Mouse (Mus musculus) embryonic facial prominence, embryonic 11.5 days (tissue): ENCODE data around the gene Rprml. TPM values are rescaled to one million over a fixed set of nuclear protein-coding genes. Genes with fewer than 3 reads are reported as not detected.

Experiments
- ATAC-seq: fragments of 200-750 bp; cut with Nextera tagmentation; replicated peaks from 2 replicates; pipeline ENCODE4 v1.8.0; 2017; ENCODE audit warnings: low read depth; ENCODE audit not compliant: insufficient number of reproducible peaks, low FRiP score, low TSS enrichment
- DNase-seq: peaks from one replicate; pipeline ENCODE4 v3.0.0-alpha.2; 2015; ENCODE audit warnings: low spot score
- H3K27ac ChIP-seq: fragments of 300-500 bp; sonication (generic); replicated peaks from 2 replicates; pipeline ENCODE4 v1.5.1; 2014; ENCODE audit warnings: mild to moderate bottlenecking, low read depth, low read length, control low read depth
- H3K27me3 ChIP-seq: fragments of 300-500 bp; sonication (generic); 2 replicates; pipeline ENCODE4 v1.6.1; 2014; ENCODE audit warnings: mild to moderate bottlenecking, low read length, moderate library complexity, mixed read lengths; ENCODE audit not compliant: control insufficient read depth, insufficient read depth
- H3K36me3 ChIP-seq: fragments of 300-500 bp; sonication (generic); replicated peaks from 2 replicates; pipeline ENCODE4 v1.6.1; 2014; ENCODE audit warnings: low read depth, mild to moderate bottlenecking, low read length, moderate library complexity, mixed read lengths; ENCODE audit not compliant: control insufficient read depth, insufficient read depth
- H3K4me1 ChIP-seq: fragments of 300-500 bp; sonication (generic); 2 replicates; pipeline ENCODE4 v1.6.1; 2014; ENCODE audit warnings: low read length, mixed read lengths; ENCODE audit not compliant: control insufficient read depth, insufficient read depth
- H3K4me2 ChIP-seq: fragments of 300-500 bp; sonication (generic); 2 replicates; pipeline ENCODE4 v1.6.1; 2014; ENCODE audit warnings: low read depth, mild to moderate bottlenecking, control low read depth, low read length, moderate library complexity
- H3K4me3 ChIP-seq: fragments of 300-500 bp; sonication (generic); 2 replicates; pipeline ENCODE4 v1.5.1; 2014; ENCODE audit warnings: low read depth, low read length, control low read depth
- H3K9ac ChIP-seq: fragments of 300-500 bp; sonication (generic); replicated peaks from 2 replicates; pipeline ENCODE4 v1.6.1; 2014; ENCODE audit warnings: mild to moderate bottlenecking, control low read depth, low read length
- H3K9me3 ChIP-seq: fragments of 300-500 bp; sonication (generic); replicated peaks from 2 replicates; pipeline ENCODE4 v1.6.1; 2016; ENCODE audit warnings: mild to moderate bottlenecking, low read length, inconsistent platforms, mixed read lengths; ENCODE audit not compliant: control insufficient read depth
- WGBS: fragments of 180-500 bp; shearing (Covaris S2); extraction: QIAGEN DNeasy Blood & Tissue Kit; methylation state at CpG from one replicate; pipeline ENCODE4 v1.1.7; 2014; 5-methylcytosine and 5-hydroxymethylcytosine counted together
- polyA plus RNA-seq: library from polyadenylated mRNA; unstranded; fragments of >200 nt; fragmentation: Nextera tagmentation; extraction: Ambion mirVana; gene quantifications from 2 replicates; pipeline ENCODE4 v1.2.1, GENCODE M21; 2014

Gene Rprml
- polyA plus RNA-seq, 1 experiment from 2014 or later, result 0.35 TPM

DNA sequence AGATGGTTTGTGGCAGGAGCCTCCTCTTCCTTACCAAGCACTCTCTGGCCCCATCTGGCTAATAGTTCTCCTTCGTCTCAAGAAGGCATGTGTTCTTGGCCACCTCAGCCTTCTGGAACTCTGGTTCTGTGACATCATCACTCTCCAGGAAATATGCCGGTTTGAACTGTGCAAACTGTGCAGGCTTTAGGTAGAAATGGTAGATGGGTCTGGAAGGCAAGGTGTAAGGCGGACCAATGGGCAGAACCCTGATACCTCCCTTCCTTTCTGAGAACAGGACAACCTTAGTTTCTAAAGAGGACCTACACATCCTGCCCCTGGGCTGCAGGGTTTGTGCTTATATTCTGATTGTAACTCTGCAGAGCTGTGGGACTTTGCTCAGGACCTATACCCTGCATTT is 10.6 kb upstream of the Rprml start, which contains the start of gene Lyzl6:
TSS of gene Lyzl6 (minus strand) at position 101 of the 400 bp plus-strand sequence.
- ATAC-seq, result no peak
- no peak for DNase-seq
- 82% methylated on average over 3 of the region's 3 CpGs for WGBS
- Histone ChIP-seq H3K36me3 (no peaks in the 10 kb centered on the region), H3K4me1 (no peaks in the 10 kb centered on the region), H3K9ac (no peak within 1 kb of the TSS), H3K9me3 (no peaks in the 10 kb centered on the region), H3K27me3 (no peaks in the 10 kb centered on the region; the same call in 1 of the 2 replicates), H3K4me3 (no peak within 1 kb of the TSS), H3K27ac (no peak within 1 kb of the TSS), H3K4me2 (no peak within 1 kb of the TSS)

DNA sequence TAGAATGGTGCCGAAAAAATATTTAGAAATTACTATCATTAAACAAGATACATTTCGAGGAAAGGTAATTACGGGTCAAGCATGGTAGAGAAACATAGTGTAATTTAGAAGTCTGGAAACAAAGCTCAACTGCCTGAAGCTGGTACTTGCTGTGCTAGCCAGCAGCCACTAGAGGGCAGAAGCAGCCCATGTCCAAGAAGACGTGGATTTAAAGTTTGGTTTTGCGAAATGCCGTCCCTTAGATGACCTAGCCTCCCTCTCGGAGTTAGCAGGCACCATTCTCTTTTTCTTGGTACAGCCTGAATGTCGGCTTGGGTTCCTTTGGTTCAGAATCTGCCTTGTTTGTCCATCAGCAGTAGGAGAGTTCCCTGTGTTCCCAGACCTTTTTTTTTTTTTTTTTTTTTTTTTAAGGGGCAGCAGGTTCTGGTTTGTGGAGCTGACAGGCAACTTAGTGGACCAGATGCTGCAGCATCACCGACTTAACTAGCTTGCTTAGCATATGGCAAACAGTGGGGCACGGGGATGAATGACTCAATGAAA is 9.9 kb upstream of the Rprml start:
- WGBS, result 5% methylated on average over 10 of the region's 10 CpGs
- H3K4me2 ChIP-seq, result no peak overlapping the region

DNA sequence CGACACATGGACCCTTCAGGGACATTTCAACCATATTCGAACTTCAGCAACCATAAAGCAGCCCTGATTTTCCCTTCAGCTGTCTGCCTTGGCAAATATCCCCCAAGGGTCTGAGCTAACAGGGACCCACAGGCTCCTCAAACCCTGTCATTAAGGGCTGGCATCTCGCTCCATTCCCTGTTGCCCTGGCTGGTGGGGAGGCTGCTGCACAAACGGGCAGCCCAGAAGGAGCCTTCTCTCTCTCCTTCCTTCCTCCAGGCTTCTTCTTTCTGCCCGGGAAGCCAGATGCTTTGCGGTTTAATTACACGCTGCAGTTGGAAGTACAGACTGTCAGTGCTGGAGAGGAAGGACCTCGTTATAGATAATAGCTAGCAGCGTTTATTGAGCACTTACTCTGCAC is 6.2 kb upstream of the Rprml start:
- no peaks in the 10 kb centered on the region for H3K36me3 ChIP-seq
- no peak for DNase-seq
- no peak overlapping the region for H3K4me3 ChIP-seq
- 52% methylated on average over 9 of the region's 9 CpGs for WGBS
- peaks cover 2% of the 10 kb centered on the region for H3K4me1 ChIP-seq
- no peak overlapping the region for H3K4me2 ChIP-seq
- H3K27me3 ChIP-seq, result peaks cover 9% of the 10 kb centered on the region
- H3K9me3 ChIP-seq, result no peaks in the 10 kb centered on the region
- no peak for ATAC-seq
- no peak overlapping the region for H3K9ac ChIP-seq
- H3K27ac ChIP-seq, result no peak overlapping the region

More for the DNA sequence above, 9.9 kb upstream of the Rprml start:
- Histone ChIP-seq H3K9me3 (no peaks in the 10 kb centered on the region), H3K27me3 (no peaks in the 10 kb centered on the region; the same call in 1 of the 2 replicates), H3K36me3 (no peaks in the 10 kb centered on the region), H3K9ac (no peak overlapping the region), H3K27ac (no peak overlapping the region), H3K4me3 (no peak overlapping the region), H3K4me1 (no peaks in the 10 kb centered on the region)
- ATAC-seq (no peak), DNase-seq (peak; percentile 81)

DNA sequence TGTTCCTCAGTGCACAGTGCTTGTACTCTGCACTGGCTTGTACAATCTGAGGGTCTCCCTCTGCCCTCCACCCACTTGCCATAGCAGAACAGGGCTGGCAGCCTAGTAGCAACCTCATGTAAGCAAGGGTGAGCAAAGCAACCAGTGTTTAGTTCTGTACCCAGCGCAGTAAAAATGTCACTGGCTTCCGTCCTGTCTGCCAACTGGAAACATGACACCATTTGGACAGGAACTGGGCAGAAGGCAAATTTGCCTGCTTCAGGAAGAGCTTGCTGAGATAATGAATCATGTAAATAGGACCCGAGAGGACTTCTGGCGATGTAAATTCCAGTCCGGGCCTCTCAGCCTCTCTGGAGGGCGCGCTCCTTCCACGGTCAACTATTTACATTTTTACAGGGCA is 3.6 kb upstream of the Rprml start:
- no peak overlapping the region for H3K4me3 ChIP-seq
- H3K4me2 ChIP-seq, result no peak overlapping the region
- ATAC-seq (no peak), DNase-seq (no peak)
- peaks cover 9% of the 10 kb centered on the region for H3K4me1 ChIP-seq
- no peak overlapping the region for H3K9ac ChIP-seq
- no peaks in the 10 kb centered on the region for H3K36me3 ChIP-seq
- H3K9me3 ChIP-seq, result no peaks in the 10 kb centered on the region
- H3K27me3 ChIP-seq, result peaks cover 26% of the 10 kb centered on the region
- 57% methylated on average over 8 of the region's 8 CpGs for WGBS
- H3K27ac ChIP-seq, result no peak overlapping the region

DNA sequence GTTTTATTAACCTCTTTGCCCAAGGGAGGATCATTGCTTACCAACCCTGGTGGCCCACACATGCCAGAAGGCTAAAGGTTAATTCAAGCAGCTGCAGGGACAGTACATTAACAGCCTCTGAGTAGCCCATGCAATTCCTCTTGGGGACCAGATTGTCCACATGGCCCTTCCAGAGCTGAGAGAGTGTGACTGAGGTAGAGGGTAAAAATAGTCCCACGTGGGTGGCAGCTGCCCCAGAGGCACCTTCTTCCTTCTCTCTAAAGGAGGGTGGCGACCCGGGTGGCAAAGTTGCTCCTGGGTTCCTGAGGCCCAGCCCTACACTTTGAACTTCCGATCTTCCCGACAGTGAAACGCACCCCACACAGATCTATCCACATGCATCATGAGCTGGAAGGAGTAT is 3.1 kb upstream of the Rprml start:
- Histone ChIP-seq H3K36me3 (no peaks in the 10 kb centered on the region), H3K27ac (no peak overlapping the region), H3K4me3 (no peak overlapping the region), H3K4me1 (peaks cover 9% of the 10 kb centered on the region), H3K9me3 (no peaks in the 10 kb centered on the region), H3K9ac (no peak overlapping the region), H3K27me3 (peaks cover 31% of the 10 kb centered on the region), H3K4me2 (no peak overlapping the region)
- ATAC-seq, result no peak
- no peak for DNase-seq
- WGBS, result 66% methylated on average over 6 of the region's 6 CpGs

DNA sequence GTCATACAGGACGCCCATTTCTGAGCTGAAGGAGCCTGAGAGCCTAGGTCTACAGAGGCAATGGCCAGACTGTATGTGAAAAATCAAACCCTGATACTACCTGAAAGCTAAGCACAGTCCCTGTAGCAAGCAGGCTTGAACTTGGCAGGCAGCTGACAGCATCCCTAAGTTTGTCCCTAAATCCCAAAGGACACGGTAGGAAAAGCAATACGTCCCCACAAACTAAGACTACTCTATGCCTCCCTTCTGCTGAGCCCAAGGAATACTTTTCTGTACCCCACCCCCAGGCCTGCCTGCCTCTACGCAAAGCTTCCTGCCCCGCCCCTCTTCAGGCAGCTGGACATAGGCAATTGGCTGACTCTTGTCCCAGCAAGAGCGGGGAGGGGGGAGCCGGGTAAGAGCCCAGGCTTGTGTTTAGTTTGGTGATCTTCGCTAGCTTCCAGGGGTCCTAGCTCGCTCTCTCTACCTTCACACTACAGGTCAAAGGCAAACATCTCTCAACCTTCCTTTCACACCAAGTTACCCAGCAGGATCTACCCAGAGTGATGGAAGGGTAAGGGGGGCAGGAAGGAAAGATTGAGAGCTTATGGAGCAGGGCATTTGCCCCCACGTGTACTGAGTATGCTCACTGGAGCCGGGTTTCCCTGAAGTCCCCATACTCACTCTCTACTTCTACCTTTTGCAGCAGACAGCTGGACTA is 1.3 kb upstream of the Rprml start:
- DNase-seq (peak; percentile 46), ATAC-seq (no peak; the same call in 1 of the 2 replicates)
- H3K4me3 ChIP-seq, result no peak overlapping the region
- WGBS, result 9% methylated on average over 11 of the region's 11 CpGs
- no peak overlapping the region for H3K9ac ChIP-seq
- H3K9me3 ChIP-seq, result no peaks in the 10 kb centered on the region
- H3K4me2 ChIP-seq, result no peak overlapping the region
- H3K27ac ChIP-seq, result no peak overlapping the region
- H3K36me3 ChIP-seq, result no peaks in the 10 kb centered on the region
- H3K27me3 ChIP-seq, result peaks cover 38% of the 10 kb centered on the region
- peaks cover 9% of the 10 kb centered on the region for H3K4me1 ChIP-seq

DNA sequence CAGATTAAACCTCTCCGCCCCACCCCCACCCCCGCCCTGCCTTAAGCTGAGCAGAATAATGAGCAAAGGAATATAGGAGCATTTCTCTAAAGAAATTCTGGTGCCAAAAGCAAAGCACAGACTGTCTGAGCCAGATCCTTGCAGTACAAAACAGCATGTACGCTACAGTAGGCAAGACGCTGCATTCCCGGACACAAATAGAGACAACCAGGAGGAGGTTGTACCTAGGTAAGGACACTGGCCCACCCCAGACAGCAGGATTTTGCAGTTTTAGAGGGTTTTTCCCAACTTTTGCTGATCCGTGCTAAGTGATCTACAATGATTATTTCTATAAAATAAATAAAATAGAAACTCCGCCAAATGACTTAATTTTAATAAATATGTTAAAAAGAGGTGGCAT is 714 bp upstream of the Rprml start:
- Histone ChIP-seq H3K27me3 (peaks cover 40% of the 10 kb centered on the region), H3K4me1 (peaks cover 9% of the 10 kb centered on the region), H3K4me3 (no peak overlapping the region), H3K9me3 (no peaks in the 10 kb centered on the region), H3K36me3 (no peaks in the 10 kb centered on the region), H3K4me2 (no peak overlapping the region), H3K9ac (no peak overlapping the region), H3K27ac (no peak overlapping the region)
- DNase-seq, result no peak
- ATAC-seq, result no peak
- 20% methylated on average over 7 of the region's 7 CpGs for WGBS

DNA sequence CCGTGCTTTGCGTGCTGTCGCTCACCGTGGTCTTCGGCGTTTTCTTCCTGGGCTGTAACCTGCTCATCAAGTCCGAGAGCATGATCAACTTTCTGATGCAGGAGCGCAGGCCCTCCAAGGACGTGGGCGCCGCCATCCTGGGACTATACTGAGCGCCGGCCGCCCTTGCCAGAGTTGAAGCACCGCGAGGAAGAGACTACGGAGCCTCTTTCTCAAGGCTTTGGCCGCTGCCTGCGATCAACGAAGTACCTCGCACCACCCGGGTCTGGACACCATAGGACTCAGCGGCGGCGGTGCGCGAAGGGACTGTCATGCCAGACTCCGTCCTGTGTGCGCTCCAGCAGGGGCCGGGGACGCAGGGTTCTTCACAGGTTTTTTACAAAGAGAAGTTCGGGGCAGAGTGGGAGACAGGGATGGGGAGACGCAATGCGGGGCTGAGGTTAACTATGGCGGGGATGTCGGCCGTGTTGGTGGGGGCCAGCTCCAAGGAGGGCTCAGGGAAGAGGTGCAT is 668 bp downstream of the Rprml start:
- Histone ChIP-seq H3K9me3 (no peaks in the 10 kb centered on the region), H3K9ac (no peak overlapping the region), H3K4me2 (peak overlapping the region; percentile 71), H3K27me3 (peaks cover 40% of the 10 kb centered on the region), H3K36me3 (no peaks in the 10 kb centered on the region), H3K27ac (no peak overlapping the region), H3K4me1 (peaks cover 9% of the 10 kb centered on the region), H3K4me3 (peak overlapping the region; percentile 30)
- peak; percentile 19 for DNase-seq
- ATAC-seq, result no peak
- 2% methylated on average over 37 of the region's 37 CpGs for WGBS
